In genomic region chr5:63872176-63872932, GRCm38 (mm10) we compare ENCODE assay signal across 9 mouse cellular contexts.
A peak's percentile ranks its signal among the peaks of the same experiment; 100 is the strongest.
DNase-seq lines count a peak whose midpoint lies in the region; ATAC-seq and TF ChIP-seq lines count a peak whose summit lies in the region.
"Had no signal": no experiment of that assay in that cellular context is flagged by ENCODE, and none has a peak within 500 bp of the region (broad histone marks: within the 10 kb centered on the region; RNA-seq: fewer than 3 reads in every experiment).

No protein-coding gene starts in this region.

- no peak for ATAC-seq in lung, embryonic 16.5 days (ENCODE audit: low read depth)
- peak; percentile 82 for ATAC-seq in forebrain, embryonic 13.5 days
- ATAC-seq in intestine, postnatal 0 days: no peak
- no peak for ATAC-seq in inflammation-experienced regulatory T-cells, adult 6 months
- ATAC-seq: lung, postnatal 0 days had no signal

- DNase-seq in lung, postnatal 36 days: no peak
- DNase-seq in layer of hippocampus, postnatal 36 days: peak; percentile 15 to 25
- DNase-seq in right cerebral cortex, postnatal 36 days (ENCODE audit: low spot score in 2 of 2): peak; percentile 7 to 16
- DNase-seq in heart, postnatal 36 days: no peak

- no peaks in the 10 kb centered on the region for H3K9me3 ChIP-seq in lung, embryonic 16.5 days (ENCODE audit: control insufficient read depth, low read length)
- H3K9me3 ChIP-seq in forebrain, embryonic 13.5 days (replicated peaks): no peaks in the 10 kb centered on the region
- no peaks in the 10 kb centered on the region for H3K9me3 ChIP-seq in intestine, postnatal 0 days (ENCODE audit: control insufficient read depth)

- TF ChIP-seq CTCF in intestine, postnatal 0 days (IDR thresholded peaks at IDR 0.05; ENCODE audit: low read depth): no peak

- H3K9ac ChIP-seq in lung, embryonic 16.5 days (ENCODE audit: low read length): no peak overlapping the region
- H3K9ac ChIP-seq in forebrain, embryonic 13.5 days: no peak overlapping the region
- no peak overlapping the region for H3K9ac ChIP-seq in intestine, postnatal 0 days (ENCODE audit: low read depth, low read length)

- H3K4me1 ChIP-seq in lung, embryonic 16.5 days (replicated peaks; ENCODE audit: control insufficient read depth, insufficient read depth, low read length): no peaks in the 10 kb centered on the region; the same call in 1 of the 2 replicates
- H3K4me1 ChIP-seq in forebrain, embryonic 13.5 days: peaks cover 14% of the 10 kb centered on the region
- H3K4me1 ChIP-seq in intestine, postnatal 0 days (replicated peaks; ENCODE audit: control insufficient read depth, insufficient read depth, low read length): 0 out of 2 replicates have a peak, but pooled peaks cover 3% of the 10 kb centered on the region

- H3K27me3 ChIP-seq in lung, embryonic 16.5 days (ENCODE audit: control insufficient read depth, insufficient read depth, low read depth, low read length): no peaks in the 10 kb centered on the region
- H3K27me3 ChIP-seq in forebrain, embryonic 13.5 days: no peaks in the 10 kb centered on the region
- no peaks in the 10 kb centered on the region for H3K27me3 ChIP-seq in intestine, postnatal 0 days (replicated peaks; ENCODE audit: control insufficient read depth, insufficient read depth, low read length)

- H3K36me3 ChIP-seq in lung, embryonic 16.5 days (ENCODE audit: control insufficient read depth, insufficient read depth, low read length): no peaks in the 10 kb centered on the region
- H3K36me3 ChIP-seq in forebrain, embryonic 13.5 days (ENCODE audit: poor library complexity, severe bottlenecking): no peaks in the 10 kb centered on the region
- H3K36me3 ChIP-seq in intestine, postnatal 0 days (ENCODE audit: control insufficient read depth, insufficient read depth): no peaks in the 10 kb centered on the region

- H3K27ac ChIP-seq in lung, embryonic 16.5 days (ENCODE audit: low read length): peak overlapping the region; percentile 9; the same call in 1 of the 2 replicates
- peak overlapping the region; percentile 51 for H3K27ac ChIP-seq in forebrain, embryonic 13.5 days
- H3K27ac ChIP-seq in intestine, postnatal 0 days (ENCODE audit: low read depth, low read length): no peak overlapping the region

- H3K4me2 ChIP-seq in lung, embryonic 16.5 days (ENCODE audit: low read depth, low read length): no peak overlapping the region
- no peak overlapping the region for H3K4me2 ChIP-seq in forebrain, embryonic 13.5 days
- H3K4me2 ChIP-seq in intestine, postnatal 0 days (replicated peaks; ENCODE audit: low read depth): no peak overlapping the region

- H3K4me3 ChIP-seq in lung, embryonic 16.5 days (ENCODE audit: low read length): no peak overlapping the region
- H3K4me3 ChIP-seq in forebrain, embryonic 13.5 days: no peak overlapping the region
- no peak overlapping the region for H3K4me3 ChIP-seq in intestine, postnatal 0 days (ENCODE audit: low read depth, low read length)

- WGBS in lung, embryonic 16.5 days: 60% methylated on average over 17 of the region's 17 CpGs
- WGBS in forebrain, embryonic 13.5 days: 27% methylated on average over 17 of the region's 17 CpGs
- 73% methylated on average over 17 of the region's 17 CpGs for WGBS in intestine, postnatal 0 days

- intact Hi-C loops in heart, postnatal 36 days (cut with DNase I): no loop called here

Comparison
In these comparisons a context has a peak if more than half of its experiments do, and no peak if none do; other contexts are left out.
1. DNase-seq: peak in layer of hippocampus, postnatal 36 days (2 of 2) and right cerebral cortex, postnatal 36 days (2 of 2); none in lung, postnatal 36 days (single experiment) and heart, postnatal 36 days (0 of 2).